Mouse (Mus musculus): ENCODE results near the gene Lpcat1. TPM values are rescaled to one million over a fixed set of nuclear protein-coding genes. Genes with fewer than 3 reads are reported as not detected.

Gene Lpcat1
- total and polyA plus RNA-seq, 2 experiments from 2014 or later: 75.7 to 191 TPM

GRCm38 (mm10) chr13:73446076-73446475 lies 20.9 kb upstream of the Lpcat1 start:
- no peak overlapping the region for H3K4me3 ChIP-seq (ENCODE audit: low read length)
- no peak overlapping the region for H3K9ac ChIP-seq (replicated peaks; ENCODE audit: low read length)
- peaks cover 18% of the 10 kb centered on the region for H3K4me1 ChIP-seq (ENCODE audit: insufficient read depth, low read length)
- 96% methylated on average over 2 of the region's 2 CpGs for WGBS
- no peaks in the 10 kb centered on the region for H3K36me3 ChIP-seq (ENCODE audit: insufficient read depth, low read length)
- no peaks in the 10 kb centered on the region for H3K27me3 ChIP-seq (ENCODE audit: insufficient read depth, low read length)
- H3K27ac ChIP-seq: peak overlapping the region; percentile 74
- DNase-seq (ENCODE audit: low spot score): no peak
- no peak overlapping the region for H3K4me2 ChIP-seq (ENCODE audit: low read depth, low read length)
- ATAC-seq: no peak
- no peaks in the 10 kb centered on the region for H3K9me3 ChIP-seq (ENCODE audit: low read length)
- TF ChIP-seq CTCF (IDR thresholded peaks at IDR 0.05; ENCODE audit: low read depth): no peak

- Histone ChIP-seq H3K9ac (replicated peaks; ENCODE audit: low read length) (no peak overlapping the region), H3K27ac (peak overlapping the region; percentile 74), H3K36me3 (ENCODE audit: insufficient read depth, low read length) (no peaks in the 10 kb centered on the region), H3K27me3 (ENCODE audit: insufficient read depth, low read length) (no peaks in the 10 kb centered on the region), H3K9me3 (ENCODE audit: low read length) (no peaks in the 10 kb centered on the region), H3K4me2 (ENCODE audit: low read depth, low read length) (no peak overlapping the region), H3K4me1 (ENCODE audit: insufficient read depth, low read length) (peaks cover 18% of the 10 kb centered on the region), H3K4me3 (ENCODE audit: low read length) (no peak overlapping the region)
- ATAC-seq (peak; percentile 89), DNase-seq (ENCODE audit: low spot score) (peak; percentile 67)
- no peak for TF ChIP-seq CTCF (IDR thresholded peaks at IDR 0.05; ENCODE audit: low read depth)
- 50% methylated on average over 4 of the region's 4 CpGs for WGBS
Observed at GRCm38 (mm10) chr13:73446494-73446893, 20.5 kb upstream of the Lpcat1 start.

GRCm38 (mm10) chr13:73446943-73447342 lies 20.1 kb upstream of the Lpcat1 start:
- H3K9me3 ChIP-seq (ENCODE audit: low read length): no peaks in the 10 kb centered on the region
- H3K27ac ChIP-seq: peak overlapping the region; percentile 74
- 36% methylated on average over 7 of the region's 7 CpGs for WGBS
- H3K4me2 ChIP-seq (ENCODE audit: low read depth, low read length): no peak overlapping the region
- H3K4me3 ChIP-seq (ENCODE audit: low read length): no peak overlapping the region
- no peaks in the 10 kb centered on the region for H3K27me3 ChIP-seq (ENCODE audit: insufficient read depth, low read length)
- H3K4me1 ChIP-seq (ENCODE audit: insufficient read depth, low read length): peaks cover 18% of the 10 kb centered on the region
- DNase-seq (ENCODE audit: low spot score): peak; percentile 86
- no peak for TF ChIP-seq CTCF (IDR thresholded peaks at IDR 0.05; ENCODE audit: low read depth)
- H3K9ac ChIP-seq (replicated peaks; ENCODE audit: low read length): no peak overlapping the region
- ATAC-seq: peak; percentile 96
- no peaks in the 10 kb centered on the region for H3K36me3 ChIP-seq (ENCODE audit: insufficient read depth, low read length)

- DNase-seq (ENCODE audit: low spot score) (no peak), ATAC-seq (no peak)
- no peak overlapping the region for H3K4me2 ChIP-seq (ENCODE audit: low read depth, low read length)
- H3K9ac ChIP-seq (replicated peaks; ENCODE audit: low read length): no peak overlapping the region
- H3K36me3 ChIP-seq (ENCODE audit: insufficient read depth, low read length): no peaks in the 10 kb centered on the region
- peak overlapping the region; percentile 74 for H3K27ac ChIP-seq
- no peaks in the 10 kb centered on the region for H3K27me3 ChIP-seq (ENCODE audit: insufficient read depth, low read length)
- no peaks in the 10 kb centered on the region for H3K9me3 ChIP-seq (ENCODE audit: low read length)
- peaks cover 18% of the 10 kb centered on the region for H3K4me1 ChIP-seq (ENCODE audit: insufficient read depth, low read length)
- no peak overlapping the region for H3K4me3 ChIP-seq (ENCODE audit: low read length)
- WGBS: 27% methylated on average over 2 of the region's 2 CpGs
- TF ChIP-seq CTCF (IDR thresholded peaks at IDR 0.05; ENCODE audit: low read depth): no peak
Observed at GRCm38 (mm10) chr13:73447478-73447877, 19.5 kb upstream of the Lpcat1 start.

GRCm38 (mm10) chr13:73448201-73448600 lies 18.8 kb upstream of the Lpcat1 start:
- no peaks in the 10 kb centered on the region for H3K36me3 ChIP-seq (ENCODE audit: insufficient read depth, low read length)
- ATAC-seq: peak; percentile 31; the same call in 1 of the 2 replicates
- TF ChIP-seq CTCF (IDR thresholded peaks at IDR 0.05; ENCODE audit: low read depth): no peak

GRCm38 (mm10) chr13:73448723-73449122 lies 18.3 kb upstream of the Lpcat1 start:
- TF ChIP-seq CTCF (IDR thresholded peaks at IDR 0.05; ENCODE audit: low read depth): no peak
- no peaks in the 10 kb centered on the region for H3K27me3 ChIP-seq (ENCODE audit: insufficient read depth, low read length)
- DNase-seq (ENCODE audit: low spot score): no peak
- no peaks in the 10 kb centered on the region for H3K9me3 ChIP-seq (ENCODE audit: low read length)
- no peak overlapping the region for H3K4me3 ChIP-seq (ENCODE audit: low read length)
- H3K9ac ChIP-seq (replicated peaks; ENCODE audit: low read length): no peak overlapping the region
- no peak overlapping the region for H3K4me2 ChIP-seq (ENCODE audit: low read depth, low read length)
- H3K4me1 ChIP-seq (ENCODE audit: insufficient read depth, low read length): peaks cover 18% of the 10 kb centered on the region
- ATAC-seq: no peak
- 87% methylated on average over 3 of the region's 3 CpGs for WGBS
- H3K27ac ChIP-seq: peak overlapping the region; percentile 74
- H3K36me3 ChIP-seq (ENCODE audit: insufficient read depth, low read length): no peaks in the 10 kb centered on the region

More at GRCm38 (mm10) chr13:73448201-73448600, 18.8 kb upstream of the Lpcat1 start:
- Histone ChIP-seq H3K27me3 (ENCODE audit: insufficient read depth, low read length) (no peaks in the 10 kb centered on the region), H3K4me1 (ENCODE audit: insufficient read depth, low read length) (peaks cover 18% of the 10 kb centered on the region), H3K4me2 (ENCODE audit: low read depth, low read length) (no peak overlapping the region), H3K4me3 (ENCODE audit: low read length) (no peak overlapping the region), H3K9me3 (ENCODE audit: low read length) (no peaks in the 10 kb centered on the region), H3K9ac (replicated peaks; ENCODE audit: low read length) (no peak overlapping the region), H3K27ac (peak overlapping the region; percentile 74)
- no peak for DNase-seq (ENCODE audit: low spot score)
- 38% methylated on average over 2 of the region's 2 CpGs for WGBS

GRCm38 (mm10) chr13:73453503-73454217 lies 13.3 kb upstream of the Lpcat1 start:
- H3K27me3 ChIP-seq (ENCODE audit: insufficient read depth, low read length): no peaks in the 10 kb centered on the region
- ATAC-seq (no peak), DNase-seq (ENCODE audit: low spot score) (no peak)
- no peak overlapping the region for H3K9ac ChIP-seq (replicated peaks; ENCODE audit: low read length)
- H3K4me2 ChIP-seq (ENCODE audit: low read depth, low read length): no peak overlapping the region
- H3K4me1 ChIP-seq (ENCODE audit: insufficient read depth, low read length): no peaks in the 10 kb centered on the region
- no peak for TF ChIP-seq CTCF (IDR thresholded peaks at IDR 0.05; ENCODE audit: low read depth)
- no peaks in the 10 kb centered on the region for H3K9me3 ChIP-seq (ENCODE audit: low read length)
- WGBS: 89% methylated on average over 3 of the region's 3 CpGs
- no peak overlapping the region for H3K4me3 ChIP-seq (ENCODE audit: low read length)
- H3K36me3 ChIP-seq (ENCODE audit: insufficient read depth, low read length): no peaks in the 10 kb centered on the region
- H3K27ac ChIP-seq: no peak overlapping the region

Data from hindbrain, postnatal 0 days (tissue).